Mouse (Mus musculus): ENCODE results near the gene Pla2g4a.

Gene Pla2g4a

DNA sequence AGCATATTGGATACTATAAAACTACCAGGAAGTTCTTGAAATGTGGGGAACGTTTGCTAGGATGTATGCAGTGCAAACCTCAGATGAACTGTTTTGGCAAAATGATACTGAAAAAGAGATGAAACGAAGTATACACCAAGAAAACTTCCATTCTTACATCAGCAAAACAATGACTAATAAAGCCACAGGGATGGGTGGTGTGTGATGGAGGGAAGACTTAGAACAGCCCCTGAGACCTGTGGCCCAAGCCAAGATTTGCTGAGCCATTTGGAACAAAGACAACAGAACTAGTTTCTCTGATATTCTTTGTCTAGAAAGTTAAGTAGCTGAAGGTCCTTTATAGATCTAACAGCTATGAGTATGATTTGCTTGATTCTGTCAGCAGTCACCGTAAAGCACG lies 105.5 kb downstream of the Pla2g4a start:
- no peak for DNase-seq (ENCODE audit: low spot score in 2 of 2)

DNA sequence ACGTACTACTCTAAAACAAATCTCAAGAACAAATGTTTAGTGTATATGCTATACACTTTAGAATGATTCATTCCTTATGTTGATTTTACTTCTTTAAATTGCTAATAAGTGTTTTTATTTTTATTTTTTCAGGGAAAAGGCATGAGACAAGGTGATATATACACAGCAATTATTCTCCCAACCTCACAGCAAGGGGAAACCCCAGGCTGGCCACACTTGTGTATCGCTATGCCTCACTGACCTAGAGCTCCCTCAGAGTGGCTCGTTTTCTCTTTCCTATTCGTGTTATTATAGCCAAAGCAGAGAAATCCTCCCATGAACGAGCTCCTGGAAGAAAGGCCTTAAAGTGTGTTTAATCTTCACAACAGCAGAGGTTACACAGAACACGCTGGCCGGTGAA lies 106.2 kb downstream of the Pla2g4a start:
- DNase-seq (ENCODE audit: low spot score in 2 of 2) = no peak

- no peak for DNase-seq (ENCODE audit: low spot score in 2 of 2)
Observed at GRCm38 (mm10) chr1:149846655-149847054, 114.4 kb downstream of the Pla2g4a start.

DNA sequence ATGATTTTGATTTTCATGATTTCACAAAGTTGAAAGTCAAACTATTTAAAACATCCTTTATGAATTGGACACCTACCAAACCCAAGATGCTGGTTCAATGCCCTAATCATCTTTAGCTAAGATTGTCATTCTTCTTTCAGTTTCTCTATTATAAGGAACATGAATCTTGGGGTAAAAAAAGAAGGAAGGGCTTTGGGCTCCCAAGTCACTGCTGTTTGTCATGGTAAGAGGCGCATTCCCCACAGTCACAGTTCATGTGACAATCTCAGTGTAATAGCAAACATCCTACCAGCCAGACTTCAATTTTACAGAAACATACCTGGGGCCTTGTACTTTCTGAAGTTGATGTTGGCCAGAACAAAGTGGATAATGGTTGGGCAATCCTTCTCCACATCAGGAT lies 119.2 kb downstream of the Pla2g4a start:
- DNase-seq (ENCODE audit: low spot score in 2 of 2) = no peak

- DNase-seq (ENCODE audit: low spot score in 2 of 2) = no peak
Observed at GRCm38 (mm10) chr1:149840961-149841416, 120.1 kb downstream of the Pla2g4a start.

DNA sequence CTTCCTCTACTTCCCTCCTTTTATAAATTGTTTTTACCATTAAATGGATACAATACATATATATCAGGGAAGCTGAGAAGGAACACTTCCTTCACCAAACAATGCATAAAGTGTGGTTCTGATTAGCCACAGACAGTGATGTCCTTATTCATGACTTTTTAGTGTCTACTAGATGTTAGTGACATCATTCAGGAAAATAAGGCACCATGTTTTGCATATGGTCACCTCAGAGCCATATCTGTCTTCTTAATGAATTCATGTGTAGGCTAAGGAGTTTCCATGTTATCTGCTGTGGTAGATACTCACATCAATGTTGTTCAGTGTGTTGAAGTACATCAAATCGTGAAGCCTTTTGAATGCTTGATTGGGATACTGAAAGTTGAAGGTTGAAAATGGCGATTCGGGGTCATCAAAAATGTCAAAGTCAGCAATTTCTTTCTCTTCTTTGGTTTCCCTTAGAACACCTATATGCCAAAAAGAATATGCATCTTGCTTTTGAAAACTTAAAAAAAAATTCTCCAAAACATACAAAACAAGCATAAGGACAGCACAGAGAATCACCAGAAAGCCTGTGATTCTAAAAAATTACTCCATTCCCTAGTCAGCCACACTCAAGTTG lies 120.7 kb downstream of the Pla2g4a start:
- no peak for DNase-seq (ENCODE audit: low spot score in 2 of 2)

DNA sequence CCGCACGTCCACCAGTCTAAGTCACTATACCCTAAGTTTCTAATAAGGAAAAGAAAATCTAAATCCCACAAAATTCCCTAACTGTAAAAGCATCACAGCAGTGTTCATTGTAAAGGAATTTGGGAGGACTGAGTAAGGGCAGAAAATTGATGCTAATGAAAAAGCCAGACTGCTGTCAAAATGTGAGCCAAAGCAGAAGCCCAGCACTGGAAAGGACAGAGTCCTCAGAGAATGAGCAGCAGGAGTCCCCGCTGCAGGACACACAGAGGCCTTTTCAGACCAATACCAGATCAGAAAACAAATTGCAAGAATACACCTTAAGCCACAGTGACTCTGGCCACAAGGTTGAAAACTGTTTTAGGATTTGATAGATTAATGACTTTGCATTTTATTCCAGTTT lies 124.6 kb downstream of the Pla2g4a start:
- DNase-seq (ENCODE audit: low spot score in 2 of 2) = no peak

GRCm38 (mm10) chr1:149833876-149834275 lies 127.2 kb downstream of the Pla2g4a start:
- DNase-seq (ENCODE audit: low spot score in 2 of 2) = no peak

DNA sequence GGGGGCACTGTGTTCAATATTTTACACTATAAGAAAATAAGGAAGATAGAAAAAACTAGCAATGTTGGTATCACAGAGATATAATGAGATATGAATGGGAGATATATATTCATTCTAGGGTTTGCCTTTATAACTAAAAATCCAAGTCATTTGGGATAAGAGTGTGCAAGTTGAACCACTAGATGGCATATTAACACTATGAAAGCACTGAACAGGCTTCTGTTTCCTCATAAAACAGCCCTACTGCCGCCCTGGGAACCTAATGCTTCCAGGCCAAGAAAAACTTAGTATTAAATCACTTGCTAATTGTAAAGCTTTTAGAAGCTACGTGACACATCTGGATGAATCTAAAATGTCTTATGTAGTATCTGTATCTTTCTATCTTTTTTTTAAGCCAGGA lies 128.1 kb downstream of the Pla2g4a start:
- no peak for DNase-seq (ENCODE audit: low spot score in 2 of 2)

GRCm38 (mm10) chr1:149832514-149832913 lies 128.6 kb downstream of the Pla2g4a start:
- DNase-seq (ENCODE audit: low spot score in 2 of 2) = no peak

DNA sequence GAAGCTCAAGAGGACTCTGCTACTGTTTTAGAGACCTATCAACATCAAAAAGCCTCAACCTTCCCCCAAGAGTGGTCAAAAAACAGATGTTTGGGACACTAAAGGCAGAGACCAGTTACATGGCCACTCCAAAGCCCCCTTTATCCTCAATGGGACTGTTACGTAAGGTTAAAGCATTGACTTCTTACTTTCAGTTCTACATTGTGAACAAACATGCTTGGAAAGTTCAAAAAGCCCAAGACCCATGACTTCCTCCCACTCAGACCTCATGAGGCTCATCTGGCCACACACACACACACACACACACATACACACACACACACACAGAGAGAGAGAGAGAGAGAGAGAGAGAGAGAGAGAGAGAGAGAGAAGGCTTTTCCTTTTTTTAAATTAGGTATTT lies 130.0 kb downstream of the Pla2g4a start:
- no peak for DNase-seq (ENCODE audit: low spot score in 2 of 2)

DNA sequence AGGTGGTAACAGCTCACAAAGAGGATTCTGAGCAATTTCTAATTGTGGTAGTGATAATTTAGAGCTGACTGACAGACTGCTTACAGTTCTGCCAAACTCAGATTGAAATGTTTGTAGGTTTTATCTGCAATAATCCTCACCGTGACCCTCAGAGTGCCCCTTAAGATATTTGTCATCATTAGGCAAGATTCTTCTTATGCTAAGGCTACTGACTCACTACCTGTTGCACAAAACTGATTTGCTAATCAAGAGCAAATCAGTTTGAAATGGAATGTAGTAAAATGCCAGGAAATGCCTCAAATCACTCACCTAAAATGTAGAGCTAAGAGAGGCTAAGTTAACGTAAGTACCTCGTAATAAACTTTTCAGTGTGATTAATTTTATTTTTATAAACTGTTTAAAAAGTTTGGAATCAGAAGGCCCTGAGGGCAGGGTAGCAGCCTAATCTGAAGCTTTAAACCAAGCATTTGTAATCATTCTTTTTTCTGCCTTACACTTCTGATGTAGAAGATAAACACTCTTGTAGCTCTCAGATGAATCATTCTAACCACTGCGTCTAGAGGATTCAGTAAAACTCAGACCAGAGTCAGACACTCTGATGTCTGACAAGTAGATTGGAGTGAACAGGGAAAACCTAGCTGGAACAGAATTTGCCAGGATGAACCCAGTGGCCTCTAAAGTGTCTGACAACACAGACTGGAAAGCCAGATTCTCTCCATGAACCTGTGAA lies 147.3 kb downstream of the Pla2g4a start:
- no peak for DNase-seq (ENCODE audit: low spot score in 2 of 2)

GRCm38 (mm10) chr1:149809527-149809926 lies 151.6 kb downstream of the Pla2g4a start:
- DNase-seq (ENCODE audit: low spot score in 2 of 2) = no peak

Data from urinary bladder, postnatal 4 days (tissue).